Mouse (Mus musculus) stomach, embryonic 16.5 days (tissue): ENCODE data around the gene Mrpl23. TPM values are rescaled to one million over a fixed set of nuclear protein-coding genes. Genes with fewer than 3 reads are reported as not detected.
A peak's percentile ranks its signal among the peaks of the same experiment; 100 is the strongest.

Source experiments
- ATAC-seq: fragments of 200-750 bp; cut with Nextera tagmentation; 2 replicates; pipeline ENCODE4 v1.8.0; 2017; ENCODE audit warnings: moderate number of reproducible peaks, moderate TSS enrichment; ENCODE audit not compliant: insufficient read depth, low FRiP score
- H3K27ac ChIP-seq: fragments of 300-500 bp; sonication (generic); 2 replicates; pipeline ENCODE4 v1.5.1; 2014; ENCODE audit warnings: low read length
- H3K27me3 ChIP-seq: fragments of 300-500 bp; sonication (generic); 2 replicates; pipeline ENCODE4 v1.6.1; 2014; ENCODE audit warnings: low read length, control low read depth, mixed read lengths; ENCODE audit not compliant: control insufficient read depth, insufficient read depth
- H3K36me3 ChIP-seq: fragments of 300-500 bp; sonication (generic); 2 replicates; pipeline ENCODE4 v1.6.1; 2014; ENCODE audit warnings: low read length; ENCODE audit not compliant: control insufficient read depth, insufficient read depth
- H3K4me1 ChIP-seq: fragments of 300-500 bp; sonication (generic); 2 replicates; pipeline ENCODE4 v1.6.1; 2014; ENCODE audit warnings: low read length, control low read depth, mixed read lengths; ENCODE audit not compliant: control insufficient read depth, insufficient read depth
- H3K4me2 ChIP-seq: fragments of 300-500 bp; sonication (generic); 2 replicates; pipeline ENCODE4 v1.6.1; 2014; ENCODE audit warnings: low read depth, low read length, mixed read lengths
- H3K4me3 ChIP-seq: fragments of 300-500 bp; sonication (generic); replicated peaks from 2 replicates; pipeline ENCODE4 v1.5.1; 2014; ENCODE audit warnings: mild to moderate bottlenecking, low read length
- H3K9ac ChIP-seq: fragments of 300-500 bp; sonication (generic); 2 replicates; pipeline ENCODE4 v1.6.1; 2014; ENCODE audit warnings: low read length
- H3K9me3 ChIP-seq: fragments of 300-500 bp; sonication (generic); replicated peaks from 2 replicates; pipeline ENCODE4 v1.6.1; 2016; ENCODE audit warnings: low read length, control low read depth; ENCODE audit not compliant: control insufficient read depth
- WGBS: fragments of 180-500 bp; shearing (Covaris S2); extraction: QIAGEN DNeasy Blood & Tissue Kit; methylation state at CpG from one replicate; pipeline ENCODE4 v1.1.7; 2014; 5-methylcytosine and 5-hydroxymethylcytosine counted together
- polyA plus RNA-seq: library from polyadenylated mRNA; unstranded; fragments of >200 nt; fragmentation: Nextera tagmentation; extraction: Ambion mirVana; gene quantifications from 2 replicates; pipeline ENCODE4 v1.2.1, GENCODE M21; 2015

Mrpl23 gene
- polyA plus RNA-seq, 1 experiment from 2014 or later = 30.7 TPM

- Histone ChIP-seq H3K4me2 (no peak overlapping the region), H3K4me1 (peaks cover 20% of the 10 kb centered on the region), H3K9ac (no peak overlapping the region), H3K27me3 (no peaks in the 10 kb centered on the region), H3K9me3 (peaks cover 5% of the 10 kb centered on the region; the same call in 1 of the 2 replicates), H3K27ac (peak overlapping the region; percentile 77), H3K36me3 (no peaks in the 10 kb centered on the region), H3K4me3 (no peak overlapping the region)
- 57% methylated on average over 5 of the region's 5 CpGs for WGBS
- ATAC-seq = no peak
Measured at GRCm38 (mm10) chr7:142579069-142579468, 46.6 kb downstream of the Mrpl23 start.

- Histone ChIP-seq H3K4me1 (peaks cover 9% of the 10 kb centered on the region), H3K4me3 (peak overlapping the region; percentile 42), H3K4me2 (peak overlapping the region; percentile 71), H3K27me3 (no peaks in the 10 kb centered on the region), H3K27ac (no peak overlapping the region), H3K36me3 (no peaks in the 10 kb centered on the region), H3K9ac (peak overlapping the region; percentile 62), H3K9me3 (peaks cover 5% of the 10 kb centered on the region; the same call in 1 of the 2 replicates)
- WGBS = 39% methylated on average over 26 of the region's 26 CpGs
- no peak for ATAC-seq
Measured at GRCm38 (mm10) chr7:142580121-142580879, 47.8 kb downstream of the Mrpl23 start.

DNA sequence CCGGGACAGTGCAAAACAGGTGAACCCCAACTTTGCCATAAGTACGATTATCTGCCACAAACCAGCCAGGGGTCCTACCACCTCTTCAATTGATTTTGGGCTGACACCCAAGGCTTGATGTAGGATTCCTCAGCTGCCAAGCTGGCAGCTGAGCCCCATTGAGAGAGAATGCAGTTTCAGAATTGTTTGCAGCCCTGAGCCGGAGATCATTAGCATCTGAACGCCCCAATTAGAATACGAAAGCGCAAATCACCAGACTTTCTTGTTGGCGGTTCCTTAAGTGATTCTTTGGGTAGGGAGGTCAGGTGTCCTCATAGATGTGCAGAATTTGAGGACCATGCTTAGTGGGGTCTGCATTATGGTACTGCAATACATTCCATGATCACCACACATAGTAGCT, 48.7 kb downstream of the Mrpl23 start:
- H3K27me3 ChIP-seq = no peaks in the 10 kb centered on the region
- H3K9me3 ChIP-seq = peaks cover 5% of the 10 kb centered on the region; the same call in 1 of the 2 replicates
- no peak overlapping the region for H3K9ac ChIP-seq
- H3K4me1 ChIP-seq = peaks cover 6% of the 10 kb centered on the region
- H3K4me3 ChIP-seq = no peak overlapping the region
- no peak overlapping the region for H3K4me2 ChIP-seq
- WGBS = 57% methylated on average over 7 of the region's 7 CpGs
- no peak overlapping the region for H3K27ac ChIP-seq
- ATAC-seq = no peak
- no peaks in the 10 kb centered on the region for H3K36me3 ChIP-seq

GRCm38 (mm10) chr7:142581656-142582228, 49.3 kb downstream of the Mrpl23 start:
- Histone ChIP-seq H3K36me3 (no peaks in the 10 kb centered on the region), H3K4me2 (peak overlapping the region; percentile 51), H3K4me3 (peak overlapping the region; percentile 32), H3K27ac (no peak overlapping the region), H3K27me3 (no peaks in the 10 kb centered on the region), H3K9me3 (peaks cover 5% of the 10 kb centered on the region; the same call in 1 of the 2 replicates), H3K9ac (no peak overlapping the region), H3K4me1 (peaks cover 6% of the 10 kb centered on the region)
- 50% methylated on average over 20 of the region's 20 CpGs for WGBS
- no peak for ATAC-seq

GRCm38 (mm10) chr7:142584882-142585281, 52.4 kb downstream of the Mrpl23 start:
- Histone ChIP-seq H3K27ac (no peak overlapping the region), H3K4me2 (no peak overlapping the region), H3K4me3 (no peak overlapping the region), H3K9me3 (peaks cover 5% of the 10 kb centered on the region; the same call in 1 of the 2 replicates), H3K27me3 (no peaks in the 10 kb centered on the region), H3K4me1 (0 out of 2 replicates have a peak, but pooled peaks cover 7% of the 10 kb centered on the region), H3K36me3 (no peaks in the 10 kb centered on the region), H3K9ac (no peak overlapping the region)
- 35% methylated on average over 1 of the region's 1 CpGs for WGBS
- ATAC-seq = no peak

DNA sequence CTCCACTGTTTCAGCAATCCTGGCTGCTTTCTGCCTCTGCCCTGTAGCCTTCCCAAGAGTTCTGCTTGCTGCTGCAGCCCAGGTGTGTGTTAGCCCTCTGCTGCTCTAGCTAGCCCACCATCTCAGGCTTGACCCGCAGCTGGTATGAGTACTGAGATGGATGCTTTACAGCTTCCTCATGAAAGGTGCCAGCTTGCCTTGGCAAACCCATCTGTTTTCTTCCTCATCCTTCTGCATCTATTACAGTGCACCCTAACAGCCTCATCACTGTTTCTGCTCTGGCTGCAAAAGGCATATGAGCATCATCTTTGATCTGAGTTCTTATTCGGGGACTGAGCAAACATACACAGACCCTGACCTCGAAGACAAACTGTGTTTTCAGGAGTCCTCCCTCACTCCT, 53.4 kb downstream of the Mrpl23 start:
- Histone ChIP-seq H3K4me3 (no peak overlapping the region), H3K36me3 (no peaks in the 10 kb centered on the region), H3K9ac (no peak overlapping the region), H3K4me1 (0 out of 2 replicates have a peak, but pooled peaks cover 7% of the 10 kb centered on the region), H3K27me3 (no peaks in the 10 kb centered on the region), H3K27ac (no peak overlapping the region), H3K4me2 (no peak overlapping the region), H3K9me3 (no peaks in the 10 kb centered on the region; the same call in 1 of the 2 replicates)
- no peak for ATAC-seq
- WGBS = 71% methylated on average over 3 of the region's 3 CpGs

DNA sequence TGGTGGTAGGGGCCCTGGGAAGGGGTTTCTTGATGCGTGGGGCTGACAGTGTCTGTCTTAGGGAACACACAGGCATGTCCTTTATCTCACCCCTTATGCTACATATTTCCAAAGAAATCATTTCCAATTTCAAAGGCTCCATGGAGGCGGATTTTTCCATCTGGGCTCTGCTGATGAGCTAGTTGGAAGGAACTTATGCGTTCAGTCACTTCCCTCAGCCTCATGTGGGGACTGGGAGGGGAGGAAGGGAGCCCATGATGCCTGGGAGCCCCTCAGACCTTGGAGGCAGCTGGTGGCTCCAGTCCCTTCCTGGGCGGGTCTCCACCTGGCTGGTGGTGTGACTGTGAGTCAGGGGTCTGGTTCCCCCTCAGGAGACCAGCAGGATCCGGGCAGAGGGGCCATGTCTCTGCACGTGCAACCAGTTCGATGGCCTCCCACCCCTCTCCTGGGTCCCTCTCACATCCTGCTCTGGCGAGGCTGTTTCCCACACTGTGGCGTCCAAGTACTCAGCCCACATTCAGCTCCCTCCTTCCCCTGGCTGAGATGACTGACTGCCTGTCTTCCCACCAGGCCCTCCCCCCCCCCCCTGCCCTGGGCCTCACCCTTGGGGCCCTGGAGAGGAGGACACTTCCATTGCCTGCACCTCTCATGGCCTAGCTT, 55.9 kb downstream of the Mrpl23 start:
- peak; percentile 53 for ATAC-seq
- Histone ChIP-seq H3K9me3 (no peaks in the 10 kb centered on the region), H3K4me3 (no peak overlapping the region), H3K4me2 (no peak overlapping the region), H3K9ac (peak overlapping the region; percentile 36; the same call in 1 of the 2 replicates), H3K4me1 (0 out of 2 replicates have a peak, but pooled peaks cover 8% of the 10 kb centered on the region), H3K27me3 (no peaks in the 10 kb centered on the region), H3K27ac (no peak overlapping the region), H3K36me3 (no peaks in the 10 kb centered on the region)
- WGBS = 48% methylated on average over 9 of the region's 9 CpGs
